Mouse (Mus musculus) heart, adult 2 months (tissue): ENCODE results near the gene Olfr1329. TPM values are rescaled to one million over a fixed set of nuclear protein-coding genes. Genes with fewer than 3 reads are reported as not detected.
"Not testable (repeated sequence)": the region's sequence is repeated elsewhere in the genome, so short reads cannot be mapped to it uniquely, and the experiment has no call there.

Source experiments
- DNase-seq, 2 experiments: peaks; one replicate each; pipeline ENCODE4 v3.0.0; 2021
- H3K27ac ChIP-seq: fragments of 200-600 bp; 2 replicates; pipeline ENCODE4 v1.8.1; 2022
- H3K27me3 ChIP-seq: fragments of 200-500 bp; 2 replicates; pipeline ENCODE4 v1.6.1; 2012; ENCODE audit warnings: mild to moderate bottlenecking, low read length, inconsistent platforms, mixed read lengths; ENCODE audit not compliant: control insufficient read depth, insufficient read depth
- H3K36me3 ChIP-seq: fragments of 200-500 bp; 2 replicates; pipeline ENCODE4 v1.6.1; 2012; ENCODE audit warnings: low read length, inconsistent platforms; ENCODE audit not compliant: control insufficient read depth, insufficient read depth
- H3K4me1 ChIP-seq: fragments of 200-500 bp; 2 replicates; pipeline ENCODE4 v1.6.1; 2011; ENCODE audit warnings: low read length; ENCODE audit not compliant: control insufficient read depth, insufficient read depth
- H3K4me3 ChIP-seq: fragments of 200-600 bp; 2 replicates; pipeline ENCODE4 v1.8.1; 2022
- H3K79me2 ChIP-seq: fragments of 200-500 bp; replicated peaks from 2 replicates; pipeline ENCODE4 v1.6.1; 2012; ENCODE audit warnings: mild to moderate bottlenecking, inconsistent platforms, low read length, moderate library complexity, mixed read lengths; ENCODE audit not compliant: control insufficient read depth, insufficient read depth
- H3K9ac ChIP-seq: fragments of 200-500 bp; 2 replicates; pipeline ENCODE4 v1.6.1; 2012; ENCODE audit warnings: low read depth, mild to moderate bottlenecking, control low read depth, inconsistent platforms, low read length, mixed read lengths
- CTCF ChIP-seq: fragments of 200-600 bp; IDR thresholded peaks from 2 replicates; pipeline ENCODE4 v1.8.1; 2022; ENCODE audit warnings: antibody characterized with exemption, mild to moderate bottlenecking, moderate library complexity
- EP300 ChIP-seq: fragments of 200-500 bp; IDR thresholded peaks from 2 replicates; pipeline ENCODE4 v1.6.1; 2011; ENCODE audit warnings: low read depth, low read length, control low read depth; ENCODE audit not compliant: insufficient read depth
- POLR2A ChIP-seq: fragments of 200-500 bp; IDR thresholded peaks from 2 replicates; pipeline ENCODE4 v1.6.1; 2011; ENCODE audit warnings: mild to moderate bottlenecking, low read depth, low read length, control low read depth; ENCODE audit not compliant: insufficient read depth
- WGBS: fragments of 180-500 bp; shearing (Covaris S2); methylation state at CpG from one replicate; pipeline ENCODE4 v1.1.7; 2018; 5-methylcytosine and 5-hydroxymethylcytosine counted together
- intact Hi-C: fragments of 180-260 bp; cut with DNase I; formaldehyde crosslinking; loops from one replicate; pipeline ENCODE4 v1.15.1; 2025
- long read RNA-seq: library from polyadenylated mRNA; stranded (forward); transcript quantifications from one replicate; pipeline ENCODE4 v2.0.0, GENCODE M21; 2021
- polyA plus RNA-seq: library from polyadenylated mRNA; depleted of rRNA; stranded (reverse); fragments of >200 nt; gene quantifications from 2 replicates; pipeline ENCODE4 v1.2.3, GENCODE M21; 2012; rRNA removed
- total RNA-seq, 2 experiments: library from RNA; stranded (reverse); gene quantifications; 2 replicates each; pipeline ENCODE4 v1.2.3; 2021

Olfr1329 gene
- not detected for total RNA-seq
- not detected in 2 replicates for polyA plus RNA-seq
- long read RNA-seq = 0 reads

DNA sequence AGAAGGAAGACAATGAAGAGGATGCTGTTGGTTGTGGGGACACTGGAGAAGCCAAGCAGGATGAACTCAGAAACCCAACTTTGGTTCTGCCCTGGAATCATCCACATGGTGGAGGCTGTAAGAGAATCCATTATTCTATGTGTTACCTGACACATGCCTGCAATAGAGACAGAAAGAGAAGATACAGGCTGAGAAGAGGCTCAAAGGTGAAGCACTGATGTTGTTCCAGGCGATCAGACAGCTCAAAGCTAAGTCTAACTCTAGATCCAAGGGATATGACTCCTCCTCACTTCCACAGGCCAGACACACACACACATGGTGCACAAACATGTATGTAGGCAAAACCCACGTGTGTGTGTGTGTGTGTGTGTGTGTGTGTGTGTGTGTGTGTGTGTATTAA is at the start of gene Olfr1329:
Olfr1329 (minus strand) TSS at position 101 of the 400 bp plus-strand sequence.
- H3K27ac ChIP-seq, H3K36me3 ChIP-seq, H3K79me2 ChIP-seq, H3K4me1 ChIP-seq, H3K27me3 ChIP-seq, intact Hi-C loops, H3K4me3 ChIP-seq, DNase-seq, H3K9ac ChIP-seq: not testable (repeated sequence)
- 48% methylated on average over 2 of the region's 2 CpGs for WGBS

DNA sequence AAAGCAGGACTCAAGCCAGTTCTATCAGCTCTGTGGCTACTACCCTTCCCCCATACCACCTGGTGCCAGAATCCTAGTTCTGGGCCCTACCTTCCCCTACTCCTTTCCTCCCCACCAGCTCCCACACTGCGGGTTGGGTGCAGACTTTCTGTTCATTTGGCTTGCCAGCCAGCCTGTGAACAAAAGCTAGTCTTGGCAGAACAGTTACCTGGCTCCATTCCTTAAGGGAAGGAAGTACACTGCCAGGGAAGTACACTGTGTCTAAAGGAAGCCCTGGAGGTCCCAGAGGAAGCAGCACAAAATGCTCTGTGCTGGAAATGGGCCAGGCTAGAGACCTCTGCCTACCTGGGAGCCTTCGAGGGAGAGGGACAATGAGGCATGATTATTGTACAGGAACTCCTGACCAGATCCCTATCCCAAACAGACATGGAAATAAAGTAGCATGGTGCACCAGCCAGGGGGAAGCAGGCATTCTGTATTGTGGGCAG is 43.9 kb upstream of the Olfr1329 start, which contains the start of gene Lao1:
Lao1 (plus strand) TSS at position 438 of the 488 bp plus-strand sequence.
- Histone ChIP-seq H3K4me1 (peaks cover 1% of the 10 kb centered on the region; the same call in 1 of the 2 replicates), H3K79me2 (no peaks in the 10 kb centered on the region), H3K27ac (no peak within 1 kb of the TSS), H3K4me3 (no peak within 1 kb of the TSS), H3K36me3 (no peaks in the 10 kb centered on the region), H3K9ac (no peak within 1 kb of the TSS), H3K27me3 (no peaks in the 10 kb centered on the region)
- 37% methylated on average over 2 of the region's 2 CpGs for WGBS
- DNase-seq = peak; percentile 35 to 48
- TF ChIP-seq POLR2A (no peak), CTCF (peak; percentile 2; the same call in 1 of the 2 replicates), EP300 (peak; percentile 61; the same call in 1 of the 2 replicates)
- intact Hi-C loops = no loop called here

DNA sequence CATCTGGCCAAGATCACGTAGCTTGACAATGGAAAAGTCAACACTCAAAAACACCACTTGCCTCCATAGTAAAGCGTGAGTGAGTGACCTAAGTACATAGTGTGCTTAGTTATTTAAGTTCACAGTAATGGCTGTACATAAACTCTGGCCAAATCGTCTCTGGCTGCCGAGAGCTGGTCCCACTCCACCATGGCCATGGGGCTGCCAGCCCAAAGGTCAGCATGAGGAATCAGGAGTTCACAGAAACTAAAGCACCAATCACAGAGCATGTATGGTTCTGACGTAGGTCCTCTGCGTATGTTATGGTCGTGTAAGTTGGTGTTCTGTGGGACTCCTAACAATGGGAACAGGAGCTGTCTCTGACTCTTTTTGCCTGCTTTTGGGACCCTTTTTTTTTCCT is 41.5 kb upstream of the Olfr1329 start:
- Histone ChIP-seq H3K27me3 (no peaks in the 10 kb centered on the region), H3K9ac (no peak overlapping the region), H3K4me1 (peaks cover 1% of the 10 kb centered on the region; the same call in 1 of the 2 replicates), H3K27ac (no peak overlapping the region), H3K4me3 (no peak overlapping the region), H3K36me3 (no peaks in the 10 kb centered on the region), H3K79me2 (no peaks in the 10 kb centered on the region)
- intact Hi-C loops = no loop called here
- TF ChIP-seq EP300 (no peak), POLR2A (no peak), CTCF (no peak)
- DNase-seq = no peak
- 80% methylated on average over 7 of the region's 7 CpGs for WGBS

GRCm38 (mm10) chr4:118938512-118938911 is 21.2 kb upstream of the Olfr1329 start, which contains the start of gene Olfr1328:
Gene Olfr1328, minus strand, starts transcription at chr4:118938612.
- H3K79me2 ChIP-seq = no peaks in the 10 kb centered on the region
- no peak within 1 kb of the TSS for H3K27ac ChIP-seq
- H3K36me3 ChIP-seq = no peaks in the 10 kb centered on the region
- no peak for DNase-seq
- H3K9ac ChIP-seq = no peak within 1 kb of the TSS
- no peak for TF ChIP-seq POLR2A
- TF ChIP-seq EP300 = no peak
- no peak for TF ChIP-seq CTCF
- H3K4me1 ChIP-seq = no peaks in the 10 kb centered on the region
- intact Hi-C loops = no loop called here
- no peaks in the 10 kb centered on the region for H3K27me3 ChIP-seq
- H3K4me3 ChIP-seq = no peak within 1 kb of the TSS
- WGBS = 67% methylated on average over 2 of the region's 2 CpGs

- H3K27me3 ChIP-seq, H3K9ac ChIP-seq, H3K4me3 ChIP-seq, H3K79me2 ChIP-seq, H3K36me3 ChIP-seq, H3K4me1 ChIP-seq, H3K27ac ChIP-seq, intact Hi-C loops, DNase-seq: not testable (repeated sequence)
- WGBS = 73% methylated on average over 3 of the region's 3 CpGs
Observed at GRCm38 (mm10) chr4:118931326-118931725, 14.1 kb upstream of the Olfr1329 start.

GRCm38 (mm10) chr4:118901981-118902380 is 15.3 kb downstream of the Olfr1329 start:
- Histone ChIP-seq H3K4me1 (no peaks in the 10 kb centered on the region), H3K36me3 (no peaks in the 10 kb centered on the region), H3K27ac (no peak overlapping the region), H3K79me2 (no peaks in the 10 kb centered on the region), H3K4me3 (no peak overlapping the region), H3K27me3 (no peaks in the 10 kb centered on the region), H3K9ac (no peak overlapping the region)
- no peak for TF ChIP-seq EP300
- TF ChIP-seq CTCF = no peak
- TF ChIP-seq POLR2A = no peak
- intact Hi-C loops = no loop called here
- WGBS = 59% methylated on average over 2 of the region's 2 CpGs
- DNase-seq = no peak
